Mouse (Mus musculus) thymus, postnatal 25 days (tissue): ENCODE data around the gene Zfp189.
"Not testable (repeated sequence)": the region's sequence is repeated elsewhere in the genome, so short reads cannot be mapped to it uniquely, and the experiment has no call there.

Source experiments
- DNase-seq: peaks from one replicate; pipeline ENCODE4 v3.0.0; 2022

Gene Zfp189

GRCm38 (mm10) chr4:49520572-49521340 is at the start of gene Zfp189, which contains the start of gene Mrpl50:
Zfp189 (plus strand) TSS chr4:49521176.
Mrpl50 (minus strand) TSS chr4:49521093.
- DNase-seq, result peak; percentile 91

GRCm38 (mm10) chr4:49473435-49474100 is 47.4 kb upstream of the Zfp189 start, which contains the start of gene Acnat1:
Acnat1 (minus strand) TSS chr4:49473912.
- DNase-seq, result no peak

GRCm38 (mm10) chr4:49474583-49474982 is 46.4 kb upstream of the Zfp189 start:
- no peak for DNase-seq

- DNase-seq, result peak; percentile 44
Observed at GRCm38 (mm10) chr4:49478118-49478877, 42.7 kb upstream of the Zfp189 start.

- not testable (repeated sequence) for DNase-seq
Observed at GRCm38 (mm10) chr4:49479035-49479434, 41.9 kb upstream of the Zfp189 start.

- peak; percentile 2 for DNase-seq
Observed at GRCm38 (mm10) chr4:49480104-49480760, 40.7 kb upstream of the Zfp189 start.

- peak; percentile 33 for DNase-seq
Observed at GRCm38 (mm10) chr4:49480896-49481295, 40.1 kb upstream of the Zfp189 start.

- DNase-seq, result no peak
Observed at GRCm38 (mm10) chr4:49485442-49485841, 35.5 kb upstream of the Zfp189 start.

- not testable (repeated sequence) for DNase-seq
Observed at GRCm38 (mm10) chr4:49485934-49486650, 34.9 kb upstream of the Zfp189 start.

GRCm38 (mm10) chr4:49503563-49503962 is 17.4 kb upstream of the Zfp189 start:
- DNase-seq, result no peak

GRCm38 (mm10) chr4:49506386-49506785 is 14.6 kb upstream of the Zfp189 start, which contains the start of gene Baat:
Baat (minus strand) TSS chr4:49506557.
- DNase-seq, result no peak

GRCm38 (mm10) chr4:49509183-49509582 is 11.8 kb upstream of the Zfp189 start:
- DNase-seq, result no peak

GRCm38 (mm10) chr4:49510236-49510835 is 10.6 kb upstream of the Zfp189 start:
- not testable (repeated sequence) for DNase-seq

GRCm38 (mm10) chr4:49512636-49513035 is 8.3 kb upstream of the Zfp189 start:
- no peak for DNase-seq

- DNase-seq, result no peak
Observed at GRCm38 (mm10) chr4:49514441-49514840, 6.5 kb upstream of the Zfp189 start.

- no peak for DNase-seq
Observed at GRCm38 (mm10) chr4:49519476-49519875, 1.5 kb upstream of the Zfp189 start.

- DNase-seq, result no peak
Observed at GRCm38 (mm10) chr4:49521346-49521745, 370 bp downstream of the Zfp189 start.

GRCm38 (mm10) chr4:49522576-49522975 is 1.6 kb downstream of the Zfp189 start:
- no peak for DNase-seq

GRCm38 (mm10) chr4:49535036-49535435 is 14.1 kb downstream of the Zfp189 start:
- DNase-seq, result no peak

- DNase-seq, result no peak
Observed at GRCm38 (mm10) chr4:49535675-49536294, 14.8 kb downstream of the Zfp189 start.

- no peak for DNase-seq
Observed at GRCm38 (mm10) chr4:49536671-49537070, 15.7 kb downstream of the Zfp189 start.
